Mouse (Mus musculus): ENCODE measurements around the gene F5. TPM values are rescaled to one million over a fixed set of nuclear protein-coding genes. Genes with fewer than 3 reads are reported as not detected.
A peak's percentile ranks its signal among the peaks of the same experiment; 100 is the strongest.

F5 gene
- total and polyA plus RNA-seq, 3 experiments: under 0.01 to 0.19 TPM; not detected in 1

DNA sequence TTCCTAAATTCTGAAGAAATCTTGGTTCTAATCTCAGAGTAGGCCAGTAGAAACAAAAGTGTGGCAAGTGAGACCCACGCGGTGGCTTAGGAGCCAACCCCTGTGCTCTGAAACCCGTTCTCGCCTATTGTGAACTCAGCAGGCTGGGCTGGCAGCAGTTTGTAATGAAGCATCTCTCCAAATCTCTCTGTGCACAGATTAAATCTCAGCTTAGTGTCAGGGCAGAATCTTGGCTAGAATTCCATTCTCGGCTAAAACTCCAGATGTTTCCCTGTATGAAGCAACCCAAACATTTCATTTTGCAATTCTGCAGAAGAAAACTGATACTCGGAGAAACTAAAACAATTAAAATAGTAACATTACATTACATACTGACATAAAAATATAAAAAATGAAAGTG, 63.9 kb downstream of the F5 start:
- no peak overlapping the region for H3K4me3 ChIP-seq (replicated peaks in 1 of 3; ENCODE audit: low read depth in 2 of 3, low read length in 2 of 3, poor library complexity in 1 of 3)
- no peak overlapping the region for H3K9ac ChIP-seq (ENCODE audit: insufficient read depth, low read depth)
- in situ Hi-C loops (cut with MboI; ENCODE audit: low pct_ligation_motif_present, low pct_unique_long_range_greater_than_20kb, low sequenced_read_pairs) (no loop called here), dilution Hi-C loops (cut with MboI; ENCODE audit: extremely low pct_ligation_motif_present, extremely low pct_unique_long_range_greater_than_20kb, low sequenced_read_pairs) (no loop called here)
- no peaks in the 10 kb centered on the region for H3K36me3 ChIP-seq (replicated peaks in 1 of 2; ENCODE audit: control insufficient read depth in 1 of 2, insufficient read depth in 1 of 2, low read length in 1 of 2)
- H3K79me2 ChIP-seq (replicated peaks; ENCODE audit: control insufficient read depth, extremely low read depth, insufficient read depth, poor library complexity, severe bottlenecking): no peaks in the 10 kb centered on the region
- no peak overlapping the region for H3K27ac ChIP-seq (ENCODE audit: insufficient read depth, low read depth)
- no peak overlapping the region for H3K4me2 ChIP-seq (ENCODE audit: insufficient read depth, low read depth, poor library complexity, severe bottlenecking)
- H3K27me3 ChIP-seq (replicated peaks): no peaks in the 10 kb centered on the region
- no peaks in the 10 kb centered on the region for H3K9me3 ChIP-seq (replicated peaks; ENCODE audit: low read length)
- no peak for TF ChIP-seq BHLHE40 (IDR thresholded peaks at IDR 0.05; ENCODE audit: low read depth, low read length)
- no peak for TF ChIP-seq POLR2A (IDR thresholded peaks at IDR 0.05; ENCODE audit: low read depth, low read length)
- no peak for TF ChIP-seq ZKSCAN1 (IDR thresholded peaks at IDR 0.05; ENCODE audit: borderline replicate concordance, low read depth, low read length)
- TF ChIP-seq ETS1 (conservative IDR thresholded peaks at IDR 0.05; ENCODE audit: low read depth, low read length): no peak
- no peak for TF ChIP-seq MAZ (IDR thresholded peaks at IDR 0.05; ENCODE audit: low read depth, low read length)
- TF ChIP-seq CHD1 (IDR thresholded peaks at IDR 0.05; ENCODE audit: low read depth, low read length): no peak
- no peak for TF ChIP-seq RAD21 (IDR thresholded peaks at IDR 0.05; ENCODE audit: low read depth, low read length)
- TF ChIP-seq MYC (IDR thresholded peaks at IDR 0.05; ENCODE audit: low read depth, low read length): no peak
- no peak for TF ChIP-seq ZMIZ1 (IDR thresholded peaks at IDR 0.05; ENCODE audit: low read depth, low read length)
- TF ChIP-seq SMC3 (IDR thresholded peaks at IDR 0.05; ENCODE audit: low read depth, low read length): no peak
- TF ChIP-seq TBP (conservative IDR thresholded peaks at IDR 0.05; ENCODE audit: low read depth, low read length): no peak
- no peak for DNase-seq (ENCODE audit: extremely low read depth)
- H3K4me1 ChIP-seq (ENCODE audit: control insufficient read depth in 1 of 2, insufficient read depth in 2 of 2): no peaks in the 10 kb centered on the region; a peak in 1 of 4 replicates

DNA sequence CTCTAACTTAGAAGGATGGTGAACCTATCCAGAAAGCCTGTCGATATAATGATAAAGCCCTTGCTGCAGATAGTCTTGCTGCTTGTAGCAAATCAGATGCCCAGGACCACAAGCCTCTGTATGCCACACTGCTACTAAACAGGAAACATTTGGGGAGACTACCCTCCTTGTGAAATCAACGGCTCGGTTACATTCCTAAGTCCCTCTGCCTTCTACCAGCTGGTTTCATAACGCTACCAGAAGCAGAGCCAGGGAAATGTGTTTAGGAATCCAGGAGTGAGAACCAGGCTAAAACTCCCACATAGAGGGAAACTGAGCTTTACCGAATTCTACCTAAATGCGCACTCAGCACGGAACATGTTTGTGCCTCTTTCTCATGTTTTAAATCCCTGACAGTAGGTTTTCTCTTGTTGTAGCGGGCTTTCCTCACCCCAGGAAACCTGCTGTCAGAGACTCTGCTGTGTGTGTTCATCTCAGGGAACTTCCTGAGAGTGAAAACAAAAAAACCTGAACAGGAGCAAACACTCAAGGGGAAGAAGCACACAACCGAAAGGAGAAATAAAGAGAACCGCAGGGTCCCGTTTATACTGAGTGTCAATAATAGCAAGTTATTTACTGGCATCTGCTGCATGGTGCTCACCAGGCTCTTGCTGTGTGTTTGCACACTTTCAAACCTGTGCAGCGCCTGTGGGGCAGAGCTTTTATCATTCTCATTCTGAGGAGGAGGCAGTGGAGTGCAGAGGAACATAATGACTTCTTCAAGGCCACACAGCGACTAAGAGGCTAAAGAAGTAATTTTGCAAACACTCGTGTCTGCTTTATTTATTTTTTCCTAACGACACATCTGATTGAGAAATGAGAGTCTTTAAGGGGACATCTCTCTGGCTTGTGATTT, 66.4 kb downstream of the F5 start:
- no peak for DNase-seq (ENCODE audit: extremely low read depth)
- Histone ChIP-seq H3K27ac (ENCODE audit: insufficient read depth, low read depth) (no peak overlapping the region), H3K27me3 (replicated peaks) (no peaks in the 10 kb centered on the region), H3K9ac (ENCODE audit: insufficient read depth, low read depth) (0 out of 2 replicates have a peak overlapping the region, but pooled peaks have one; percentile 3), H3K79me2 (replicated peaks; ENCODE audit: control insufficient read depth, extremely low read depth, insufficient read depth, poor library complexity, severe bottlenecking) (no peaks in the 10 kb centered on the region), H3K9me3 (replicated peaks; ENCODE audit: low read length) (no peaks in the 10 kb centered on the region), H3K36me3 (replicated peaks in 1 of 2; ENCODE audit: control insufficient read depth in 1 of 2, insufficient read depth in 1 of 2, low read length in 1 of 2) (no peaks in the 10 kb centered on the region), H3K4me1 (ENCODE audit: control insufficient read depth in 1 of 2, insufficient read depth in 2 of 2) (no peaks in the 10 kb centered on the region; a peak in 1 of 4 replicates), H3K4me3 (replicated peaks in 1 of 3; ENCODE audit: low read depth in 2 of 3, low read length in 2 of 3, poor library complexity in 1 of 3) (no peak overlapping the region), H3K4me2 (ENCODE audit: insufficient read depth, low read depth, poor library complexity, severe bottlenecking) (peak overlapping the region; percentile 80)
- dilution Hi-C loops (cut with MboI; ENCODE audit: extremely low pct_ligation_motif_present, extremely low pct_unique_long_range_greater_than_20kb, low sequenced_read_pairs) (no loop called here), in situ Hi-C loops (cut with MboI; ENCODE audit: low pct_ligation_motif_present, low pct_unique_long_range_greater_than_20kb, low sequenced_read_pairs) (no loop called here)
- TF ChIP-seq BHLHE40 (IDR thresholded peaks at IDR 0.05; ENCODE audit: low read depth, low read length) (peak; percentile 14; the same call in 1 of the 2 replicates), SIN3A (IDR thresholded peaks at IDR 0.05; ENCODE audit: low read length) (no peak), IRF4 (IDR thresholded peaks at IDR 0.05; ENCODE audit: low read depth, low read length) (no peak), ETS1 (conservative IDR thresholded peaks at IDR 0.05; ENCODE audit: low read depth, low read length) (no peak), RCOR1 (conservative IDR thresholded peaks at IDR 0.05; ENCODE audit: low read depth, low read length) (no peak)
